Mouse (Mus musculus): ENCODE data around the gene Cabp4.

- no peak for TF ChIP-seq USF1 (IDR thresholded peaks at IDR 0.05; ENCODE audit: low read depth, low read length)
- TF ChIP-seq POLR2A (IDR thresholded peaks at IDR 0.05; ENCODE audit: low read depth, low read length) = no peak
- TF ChIP-seq ZMIZ1 (IDR thresholded peaks at IDR 0.05; ENCODE audit: low read depth, low read length) = 0 out of 2 replicates have a peak, but pooled peaks have one; percentile 19
- peak in 1 of 2 experiments; percentile 54; a peak in 2 of 4 replicates for TF ChIP-seq CTCF (conservative IDR thresholded peaks at IDR 0.05 in 1 of 2, IDR thresholded peaks at IDR 0.05 in 1 of 2; ENCODE audit: low read depth in 2 of 2, low read length in 2 of 2)
- TF ChIP-seq ZNF384 (IDR thresholded peaks at IDR 0.05; ENCODE audit: low read depth, low read length) = no peak
- TF ChIP-seq RCOR1 (conservative IDR thresholded peaks at IDR 0.05; ENCODE audit: low read depth, low read length) = no peak
- TF ChIP-seq ELF1 (IDR thresholded peaks at IDR 0.05; ENCODE audit: low read depth, low read length) = no peak
- no peak for TF ChIP-seq E2F4 (IDR thresholded peaks at IDR 0.05; ENCODE audit: insufficient replicate concordance, low read depth, low read length)
- no peak for TF ChIP-seq POLR2AphosphoS2 (IDR thresholded peaks at IDR 0.05; ENCODE audit: low read depth, low read length)
- no peak for TF ChIP-seq CHD2 (IDR thresholded peaks at IDR 0.05; ENCODE audit: low read length)
- no peak for TF ChIP-seq ZKSCAN1 (IDR thresholded peaks at IDR 0.05; ENCODE audit: borderline replicate concordance, low read depth, low read length)
- no peak for TF ChIP-seq PAX5 (IDR thresholded peaks at IDR 0.05; ENCODE audit: low read length)
Observed at GRCm38 (mm10) chr19:4150567-4151487, 7.0 kb upstream of the Cabp4 start.

Measured in CH12.LX (cell line).